Mouse (Mus musculus) stomach, embryonic 15.5 days (tissue): ENCODE data around the gene Vipr1. TPM values are rescaled to one million over a fixed set of nuclear protein-coding genes. Genes with fewer than 3 reads are reported as not detected.

Source experiments
- ATAC-seq: fragments of 200-750 bp; cut with Nextera tagmentation; 2 replicates; pipeline ENCODE4 v1.8.0; 2017; ENCODE audit warnings: low read depth, moderate number of reproducible peaks, moderate TSS enrichment; ENCODE audit not compliant: insufficient read depth, low FRiP score
- H3K27ac ChIP-seq: fragments of 300-500 bp; sonication (generic); 2 replicates; pipeline ENCODE4 v1.5.1; 2015; ENCODE audit warnings: mild to moderate bottlenecking, inconsistent platforms
- H3K27me3 ChIP-seq: fragments of 300-500 bp; sonication (generic); replicated peaks from 2 replicates; pipeline ENCODE4 v1.6.1; 2015; ENCODE audit warnings: inconsistent platforms
- H3K36me3 ChIP-seq: fragments of 300-500 bp; sonication (generic); 2 replicates; pipeline ENCODE4 v1.6.1; 2015; ENCODE audit warnings: inconsistent platforms
- H3K4me1 ChIP-seq: fragments of 300-500 bp; sonication (generic); 2 replicates; pipeline ENCODE4 v1.6.1; 2015; ENCODE audit warnings: inconsistent platforms
- H3K4me2 ChIP-seq: fragments of 300-500 bp; sonication (generic); 2 replicates; pipeline ENCODE4 v1.6.1; 2015; ENCODE audit warnings: mild to moderate bottlenecking, inconsistent platforms
- H3K4me3 ChIP-seq: fragments of 300-500 bp; sonication (generic); replicated peaks from 2 replicates; pipeline ENCODE4 v1.5.1; 2015; ENCODE audit warnings: inconsistent platforms
- H3K9ac ChIP-seq: fragments of 300-500 bp; sonication (generic); 2 replicates; pipeline ENCODE4 v1.6.1; 2015; ENCODE audit warnings: inconsistent platforms
- H3K9me3 ChIP-seq: fragments of 300-500 bp; sonication (generic); 2 replicates; pipeline ENCODE4 v1.6.1; 2016; ENCODE audit warnings: inconsistent platforms
- WGBS: fragments of 180-500 bp; shearing (Covaris S2); methylation state at CpG from one replicate; pipeline ENCODE4 v1.1.7; 2015; 5-methylcytosine and 5-hydroxymethylcytosine counted together
- polyA plus RNA-seq: library from polyadenylated mRNA; unstranded; fragments of >200 nt; fragmentation: Nextera tagmentation; extraction: Ambion mirVana; gene quantifications from 2 replicates; pipeline ENCODE4 v1.2.1, GENCODE M21; 2015

Gene Vipr1
- polyA plus RNA-seq, 1 experiment from 2014 or later: 1.6 TPM

DNA sequence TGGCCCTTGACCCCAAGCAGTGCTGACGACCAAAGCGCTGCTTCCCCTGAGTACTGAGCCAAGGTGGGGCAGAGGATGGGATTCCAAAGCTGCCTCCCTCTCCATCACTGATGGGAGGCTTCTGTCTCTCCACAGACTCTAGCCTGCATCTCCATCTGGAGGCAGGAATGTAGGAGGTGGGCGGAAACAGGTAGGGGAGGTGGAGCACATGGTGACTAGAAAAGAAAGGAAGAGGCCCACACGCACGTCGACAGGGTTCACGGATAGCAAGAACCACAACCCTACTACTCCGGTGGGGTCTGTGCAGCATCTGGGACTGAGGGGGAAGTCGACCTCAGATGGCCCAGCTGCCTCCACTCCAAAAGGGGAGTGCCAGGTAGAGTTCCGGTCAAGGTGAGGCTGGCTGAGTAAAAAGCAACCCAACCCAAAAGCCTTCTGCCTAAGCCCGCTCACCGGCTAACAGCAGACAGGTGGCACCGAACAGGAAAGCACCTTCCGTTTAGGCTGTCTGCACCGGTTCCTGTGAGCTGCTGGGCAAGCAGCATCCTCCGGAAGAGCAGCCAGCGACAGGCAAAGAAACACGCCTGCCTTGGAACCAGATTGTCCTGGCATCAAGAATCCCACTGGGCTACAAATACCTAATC, 39.6 kb downstream of the Vipr1 start:
- no peak for ATAC-seq
- Histone ChIP-seq H3K4me2 (no peak overlapping the region), H3K9ac (no peak overlapping the region), H3K27ac (no peak overlapping the region), H3K4me3 (no peak overlapping the region), H3K9me3 (no peaks in the 10 kb centered on the region), H3K27me3 (no peaks in the 10 kb centered on the region), H3K36me3 (peaks cover 12% of the 10 kb centered on the region), H3K4me1 (peaks cover 5% of the 10 kb centered on the region; the same call in 1 of the 2 replicates)
- 76% methylated on average over 18 of the region's 18 CpGs for WGBS

DNA sequence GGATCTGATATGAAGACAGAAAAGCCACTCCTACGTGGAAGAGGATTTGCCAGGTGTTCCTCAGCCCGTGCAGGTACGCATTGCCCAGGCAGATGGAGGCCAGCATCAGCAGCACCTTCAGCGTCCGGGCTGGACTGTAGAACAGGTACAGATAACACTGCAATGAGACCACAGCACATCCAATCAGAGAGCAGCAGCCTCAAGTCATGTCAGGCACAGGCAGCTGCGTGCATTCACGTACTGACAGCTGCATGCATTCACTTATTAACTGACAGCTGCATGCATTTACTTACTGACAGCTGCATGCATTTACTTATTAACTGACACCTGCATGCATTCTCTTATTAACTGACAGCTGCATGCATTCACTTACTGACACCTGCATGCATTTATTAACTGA, 42.2 kb downstream of the Vipr1 start:
- no peak overlapping the region for H3K9ac ChIP-seq
- H3K9me3 ChIP-seq: no peaks in the 10 kb centered on the region
- no peaks in the 10 kb centered on the region for H3K27me3 ChIP-seq
- H3K36me3 ChIP-seq: peaks cover 23% of the 10 kb centered on the region
- H3K27ac ChIP-seq: no peak overlapping the region
- ATAC-seq: no peak
- H3K4me1 ChIP-seq: no peaks in the 10 kb centered on the region
- 72% methylated on average over 7 of the region's 7 CpGs for WGBS
- no peak overlapping the region for H3K4me2 ChIP-seq
- no peak overlapping the region for H3K4me3 ChIP-seq

DNA sequence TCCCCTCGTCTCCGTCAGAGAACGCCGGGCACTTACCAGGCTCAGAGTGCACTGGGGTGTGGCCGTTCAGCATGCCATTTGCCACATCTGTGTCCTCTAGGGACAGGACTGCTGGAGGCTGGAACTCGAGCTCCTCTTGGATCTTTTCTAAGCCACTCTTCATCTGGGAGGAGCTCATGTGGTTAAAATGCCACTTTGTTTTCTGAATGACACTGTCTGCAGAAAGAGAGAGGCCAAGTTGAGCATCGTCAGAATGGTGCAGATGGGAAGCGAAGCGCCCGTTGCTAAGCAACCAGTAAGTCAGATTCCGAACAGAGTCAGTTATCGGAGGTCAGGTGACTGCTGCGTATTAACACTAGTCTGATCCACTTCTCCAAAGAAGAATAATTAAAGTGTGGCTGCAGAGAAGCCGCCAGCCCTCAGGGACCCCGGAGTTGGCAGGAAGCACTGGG, 47.7 kb downstream of the Vipr1 start:
- Histone ChIP-seq H3K9ac (no peak overlapping the region), H3K27ac (no peak overlapping the region), H3K9me3 (no peaks in the 10 kb centered on the region), H3K4me1 (no peaks in the 10 kb centered on the region), H3K4me2 (no peak overlapping the region), H3K36me3 (peaks cover 17% of the 10 kb centered on the region), H3K27me3 (no peaks in the 10 kb centered on the region), H3K4me3 (no peak overlapping the region)
- WGBS: 83% methylated on average over 15 of the region's 15 CpGs
- ATAC-seq: no peak

DNA sequence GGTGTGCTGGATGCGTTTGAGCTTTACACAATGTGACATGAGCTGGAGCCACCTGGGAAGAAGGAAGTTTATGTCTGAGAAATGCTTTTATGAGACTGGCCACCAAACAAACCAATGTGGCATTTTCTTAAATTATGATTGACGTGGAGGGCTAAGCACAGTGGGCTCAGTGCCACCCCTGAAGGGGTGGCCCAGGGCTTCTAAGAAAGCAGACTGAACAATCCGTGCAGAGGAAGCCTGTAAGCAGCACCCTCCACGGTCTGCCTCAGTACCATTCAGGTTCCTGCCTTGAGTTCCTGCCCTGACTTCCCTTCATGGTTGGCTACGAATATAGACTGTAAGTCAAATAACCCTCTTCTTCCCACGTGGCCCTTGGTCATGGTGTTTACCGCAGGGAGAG, 48.2 kb downstream of the Vipr1 start:
- H3K27ac ChIP-seq: no peak overlapping the region
- H3K4me1 ChIP-seq: no peaks in the 10 kb centered on the region
- H3K4me2 ChIP-seq: no peak overlapping the region
- WGBS: 84% methylated on average over 7 of the region's 7 CpGs
- H3K27me3 ChIP-seq: no peaks in the 10 kb centered on the region
- H3K9ac ChIP-seq: no peak overlapping the region
- peaks cover 12% of the 10 kb centered on the region for H3K36me3 ChIP-seq
- H3K4me3 ChIP-seq: no peak overlapping the region
- H3K9me3 ChIP-seq: no peaks in the 10 kb centered on the region
- no peak for ATAC-seq

DNA sequence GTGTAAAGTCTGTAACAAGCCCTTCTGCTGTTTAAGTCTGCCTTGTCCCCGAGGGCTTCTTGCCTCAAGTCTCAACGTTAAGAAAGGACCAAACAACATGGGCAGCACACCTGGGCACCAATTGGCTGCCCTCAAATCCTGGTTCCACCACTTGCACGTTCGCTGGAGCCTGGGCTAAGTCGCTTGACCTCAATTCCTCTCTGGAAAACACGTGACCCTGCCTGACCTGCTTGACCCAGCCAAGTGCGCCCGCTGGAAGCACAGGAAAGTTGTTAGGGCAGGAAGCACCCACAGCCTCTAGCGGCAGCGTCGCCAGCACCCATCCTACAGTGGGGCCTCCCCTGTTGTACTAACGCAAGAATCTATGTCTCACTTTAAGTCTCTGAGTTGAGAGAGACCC, 52.2 kb downstream of the Vipr1 start:
- H3K9me3 ChIP-seq: no peaks in the 10 kb centered on the region
- ATAC-seq: no peak
- WGBS: 76% methylated on average over 12 of the region's 12 CpGs

DNA sequence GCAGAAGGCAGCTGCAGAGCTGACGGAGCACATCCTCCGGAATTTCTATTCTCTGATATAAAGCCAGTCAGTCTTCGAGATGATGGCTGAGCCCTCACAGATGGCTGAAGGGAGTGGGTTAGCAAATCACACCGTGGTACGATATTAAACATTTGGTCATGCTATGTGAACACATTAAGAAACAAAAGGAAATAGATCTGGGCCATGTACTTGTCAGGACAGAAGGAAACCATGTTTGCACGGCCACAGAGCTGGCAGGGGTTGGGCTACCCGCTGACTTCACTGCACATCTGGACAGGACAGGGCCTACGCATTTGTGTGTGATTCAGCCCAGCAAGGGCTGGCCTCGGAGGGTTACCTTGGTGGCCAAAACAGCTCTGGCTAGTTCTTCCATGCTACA, 54.1 kb downstream of the Vipr1 start:
- no peaks in the 10 kb centered on the region for H3K9me3 ChIP-seq
- ATAC-seq: no peak
- no peak overlapping the region for H3K27ac ChIP-seq
- WGBS: 85% methylated on average over 9 of the region's 9 CpGs
- no peaks in the 10 kb centered on the region for H3K27me3 ChIP-seq
- 0 out of 2 replicates have a peak, but pooled peaks cover 9% of the 10 kb centered on the region for H3K36me3 ChIP-seq
- no peaks in the 10 kb centered on the region for H3K4me1 ChIP-seq
- no peak overlapping the region for H3K9ac ChIP-seq
- no peak overlapping the region for H3K4me2 ChIP-seq
- H3K4me3 ChIP-seq: no peak overlapping the region

More for the DNA sequence above, 52.2 kb downstream of the Vipr1 start:
- Histone ChIP-seq H3K36me3 (0 out of 2 replicates have a peak, but pooled peaks cover 4% of the 10 kb centered on the region), H3K27me3 (no peaks in the 10 kb centered on the region), H3K9ac (no peak overlapping the region), H3K4me2 (no peak overlapping the region), H3K4me3 (no peak overlapping the region), H3K4me1 (no peaks in the 10 kb centered on the region), H3K27ac (no peak overlapping the region)

DNA sequence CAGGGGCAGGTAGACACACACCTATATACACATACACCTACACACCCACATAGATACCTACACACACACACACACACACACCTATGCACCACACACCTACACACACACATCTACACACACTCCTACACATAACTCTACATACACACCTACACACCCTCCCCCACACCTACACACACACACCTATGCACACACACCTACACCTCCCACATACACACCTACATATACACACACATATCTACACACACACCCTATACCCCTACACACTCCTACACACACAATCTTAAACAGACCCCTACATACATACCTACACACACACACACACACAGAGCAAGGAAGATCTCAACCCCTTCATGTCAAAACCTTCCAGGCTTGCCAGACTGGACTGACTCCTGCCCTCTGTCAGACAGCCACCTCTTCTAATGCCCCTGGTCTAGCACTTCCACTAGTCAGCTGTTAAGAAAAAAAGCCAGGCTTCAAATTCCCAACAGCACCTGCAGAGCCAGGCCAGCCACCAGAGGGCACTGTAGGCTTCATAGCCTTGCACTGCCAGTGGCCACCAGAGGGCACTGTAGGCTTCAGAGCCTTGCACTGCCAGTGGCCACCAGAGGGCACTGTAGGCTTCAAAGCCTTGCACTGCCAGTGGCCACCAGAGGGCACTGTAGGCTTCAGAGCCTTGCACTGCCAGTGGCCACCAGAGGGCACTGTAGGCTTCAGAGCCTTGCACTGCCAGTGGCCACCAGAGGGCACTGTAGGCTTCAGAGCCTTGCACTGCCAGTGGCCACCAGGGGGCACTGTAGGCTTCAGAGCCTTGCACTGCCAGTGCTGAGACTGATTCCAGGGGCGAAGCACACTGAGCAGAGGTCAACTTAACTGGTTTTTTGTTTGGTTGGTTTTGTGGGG, 54.9 kb downstream of the Vipr1 start:
- Histone ChIP-seq H3K4me2 (no peak overlapping the region), H3K4me3 (no peak overlapping the region), H3K27me3 (no peaks in the 10 kb centered on the region), H3K27ac (no peak overlapping the region), H3K9me3 (no peaks in the 10 kb centered on the region), H3K36me3 (0 out of 2 replicates have a peak, but pooled peaks cover 9% of the 10 kb centered on the region), H3K4me1 (no peaks in the 10 kb centered on the region), H3K9ac (no peak overlapping the region)
- ATAC-seq: no peak
- WGBS: 100% methylated on average over 1 of the region's 1 CpGs

DNA sequence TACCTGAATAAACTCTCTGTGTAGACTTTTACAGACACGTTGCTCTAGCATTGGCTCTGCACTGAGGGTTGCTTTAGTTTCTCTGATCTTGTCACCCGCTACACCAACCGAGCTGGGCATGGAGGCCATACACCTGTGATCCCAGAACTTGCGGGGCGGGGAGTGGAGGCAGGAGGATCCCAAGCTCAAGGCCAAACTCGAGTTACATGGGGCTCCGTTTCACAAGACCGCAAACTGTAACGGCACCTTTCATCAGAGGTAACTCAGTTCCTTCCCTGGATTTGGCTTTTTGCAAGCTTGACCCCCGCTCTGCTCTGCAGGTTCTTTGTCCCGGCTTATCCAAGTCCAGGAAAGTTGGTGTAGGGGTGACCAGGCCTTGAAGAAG, 61.7 kb downstream of the Vipr1 start:
- Histone ChIP-seq H3K4me1 (peaks cover 14% of the 10 kb centered on the region), H3K4me2 (peak overlapping the region; percentile 98), H3K27ac (peak overlapping the region; percentile 89; the same call in 1 of the 2 replicates), H3K27me3 (no peaks in the 10 kb centered on the region), H3K4me3 (peak overlapping the region; percentile 78), H3K9ac (peak overlapping the region; percentile 47; the same call in 1 of the 2 replicates), H3K36me3 (0 out of 2 replicates have a peak, but pooled peaks cover 4% of the 10 kb centered on the region), H3K9me3 (no peaks in the 10 kb centered on the region)
- WGBS: 31% methylated on average over 11 of the region's 11 CpGs
- ATAC-seq: no peak

DNA sequence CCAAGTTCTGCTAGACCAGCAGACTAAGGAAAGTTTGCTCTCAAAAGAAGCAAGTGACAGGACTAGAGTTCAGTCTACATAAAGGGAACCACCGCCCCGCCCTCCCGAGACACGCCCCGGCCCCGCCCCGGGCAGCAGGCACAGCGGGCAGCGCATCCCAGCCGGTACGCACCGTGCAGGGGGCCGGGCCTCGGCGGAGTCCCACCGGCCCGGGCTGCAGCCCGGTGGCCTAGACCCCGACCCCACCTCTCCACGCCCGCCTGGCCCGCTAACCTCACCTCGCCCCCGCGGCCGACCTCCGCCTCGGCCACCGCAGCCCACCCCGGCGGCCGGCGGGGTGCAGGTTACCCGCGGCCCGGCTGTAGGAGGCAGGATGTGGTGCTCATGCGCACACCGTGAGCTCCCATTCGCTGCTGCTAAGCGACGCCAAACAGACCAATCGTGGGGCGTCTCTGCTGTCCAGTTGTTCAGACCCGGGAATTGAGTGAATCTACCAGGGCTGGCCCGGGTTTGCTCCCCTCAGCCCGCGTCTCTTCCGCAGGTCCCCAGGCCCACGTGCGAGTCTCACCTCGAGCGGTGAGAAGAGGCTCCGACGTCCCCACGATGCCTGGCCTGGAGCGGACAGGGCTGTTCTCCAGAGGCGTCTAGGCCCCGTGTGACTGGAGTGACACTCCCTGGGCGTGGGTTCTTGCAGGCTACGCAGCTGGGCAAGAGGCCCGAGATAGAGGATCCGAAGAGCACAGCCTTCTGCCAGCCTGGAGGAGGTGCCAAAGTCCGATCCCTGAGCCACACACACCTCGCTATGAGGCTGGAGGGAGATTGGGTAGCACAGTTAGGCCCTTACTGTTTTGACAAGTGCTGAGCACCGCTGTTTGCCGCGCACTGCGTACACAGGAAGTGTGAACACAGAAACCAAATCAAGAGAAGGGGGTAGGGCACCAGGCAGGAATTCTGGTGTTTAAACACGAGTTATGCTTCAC, 62.4 kb downstream of the Vipr1 start, which contains the start of gene Sec22c:
TSS of gene Sec22c (minus strand) at position 845 of the 980 bp plus-strand sequence.
- H3K9ac ChIP-seq: peak within 1 kb of the TSS; percentile 47; the same call in 1 of the 2 replicates
- no peaks in the 10 kb centered on the region for H3K27me3 ChIP-seq
- H3K4me1 ChIP-seq: peaks cover 18% of the 10 kb centered on the region
- WGBS: under 1% methylated on average over 66 of the region's 69 CpGs
- peak within 1 kb of the TSS; percentile 78 for H3K4me3 ChIP-seq
- ATAC-seq: peak; percentile 95
- peak within 1 kb of the TSS; percentile 89 for H3K27ac ChIP-seq
- H3K9me3 ChIP-seq: no peaks in the 10 kb centered on the region
- peak within 1 kb of the TSS; percentile 98 for H3K4me2 ChIP-seq
- H3K36me3 ChIP-seq: 0 out of 2 replicates have a peak, but pooled peaks cover 4% of the 10 kb centered on the region

DNA sequence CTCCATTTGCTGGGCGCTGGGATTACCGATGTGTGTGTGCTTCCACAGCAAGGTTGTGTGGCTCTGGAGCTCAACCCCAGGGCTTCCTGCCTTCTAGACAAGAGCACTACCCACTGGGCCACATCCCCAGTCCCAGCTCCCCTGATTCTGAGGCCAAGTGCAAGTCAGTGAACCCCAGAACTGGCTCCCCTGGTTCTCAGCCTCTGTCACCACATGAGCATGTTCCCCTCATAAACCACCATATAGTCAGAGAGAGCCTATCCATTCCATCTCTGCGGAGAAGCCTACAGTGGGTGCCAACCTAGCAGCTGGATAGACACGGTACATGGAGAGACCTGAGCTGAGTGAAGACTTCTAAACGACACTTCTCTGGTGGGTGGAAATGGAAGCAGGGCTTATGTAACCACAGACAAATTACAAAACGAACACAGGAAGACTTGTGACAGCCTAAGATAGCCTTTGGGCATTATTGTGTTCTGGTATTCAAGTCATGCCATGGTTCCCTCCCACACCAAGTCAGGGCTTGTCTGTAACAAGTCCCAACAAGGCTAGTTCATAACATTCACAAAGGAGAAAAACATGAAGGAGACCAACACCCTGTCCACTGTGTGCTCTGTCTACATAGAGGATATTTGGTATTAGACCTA, 63.6 kb downstream of the Vipr1 start:
- Histone ChIP-seq H3K9me3 (no peaks in the 10 kb centered on the region), H3K27ac (no peak overlapping the region), H3K27me3 (no peaks in the 10 kb centered on the region), H3K4me3 (no peak overlapping the region), H3K4me1 (peaks cover 22% of the 10 kb centered on the region), H3K4me2 (no peak overlapping the region), H3K9ac (no peak overlapping the region), H3K36me3 (no peaks in the 10 kb centered on the region)
- WGBS: 72% methylated on average over 6 of the region's 6 CpGs
- no peak for ATAC-seq

DNA sequence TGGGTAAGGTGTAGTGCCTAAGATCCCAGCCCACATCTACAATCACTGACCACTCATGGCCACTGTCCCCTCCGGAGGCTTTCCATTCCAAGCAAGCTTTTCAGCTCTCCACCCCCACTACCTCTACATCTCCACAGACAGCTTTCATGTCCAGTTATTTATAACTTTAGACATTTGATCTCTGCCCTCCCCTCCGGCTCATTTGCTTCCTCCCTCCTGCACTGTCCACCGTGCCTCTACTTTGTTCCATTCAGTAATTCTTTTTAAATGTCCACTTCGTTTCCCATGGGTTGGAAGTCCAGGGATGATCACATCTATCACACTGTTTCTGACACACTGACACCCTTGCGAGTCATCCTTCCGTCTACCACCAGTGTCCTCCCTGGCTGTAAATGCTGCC, 65.3 kb downstream of the Vipr1 start:
- ATAC-seq: no peak
- no peak overlapping the region for H3K9ac ChIP-seq
- no peak overlapping the region for H3K27ac ChIP-seq
- 49% methylated on average over 6 of the region's 6 CpGs for whole genome bisulfite sequencing
- H3K27me3 ChIP-seq: no peaks in the 10 kb centered on the region
- H3K36me3 ChIP-seq: peaks cover 5% of the 10 kb centered on the region; the same call in 1 of the 2 replicates
- no peak overlapping the region for H3K4me3 ChIP-seq
- H3K9me3 ChIP-seq: no peaks in the 10 kb centered on the region
- peaks cover 31% of the 10 kb centered on the region for H3K4me1 ChIP-seq
- H3K4me2 ChIP-seq: no peak overlapping the region
